Mouse (Mus musculus): ENCODE data around the gene Dut. TPM values are rescaled to one million over a fixed set of nuclear protein-coding genes. Genes with fewer than 3 reads are reported as not detected.
A peak's percentile ranks its signal among the peaks of the same experiment; 100 is the strongest.
"Not testable (repeated sequence)": the region's sequence is repeated elsewhere in the genome, so short reads cannot be mapped to it uniquely, and the experiment has no call there.

The Dut gene
- polyA plus RNA-seq, 1 experiment from 2014 or later = 135 TPM

DNA sequence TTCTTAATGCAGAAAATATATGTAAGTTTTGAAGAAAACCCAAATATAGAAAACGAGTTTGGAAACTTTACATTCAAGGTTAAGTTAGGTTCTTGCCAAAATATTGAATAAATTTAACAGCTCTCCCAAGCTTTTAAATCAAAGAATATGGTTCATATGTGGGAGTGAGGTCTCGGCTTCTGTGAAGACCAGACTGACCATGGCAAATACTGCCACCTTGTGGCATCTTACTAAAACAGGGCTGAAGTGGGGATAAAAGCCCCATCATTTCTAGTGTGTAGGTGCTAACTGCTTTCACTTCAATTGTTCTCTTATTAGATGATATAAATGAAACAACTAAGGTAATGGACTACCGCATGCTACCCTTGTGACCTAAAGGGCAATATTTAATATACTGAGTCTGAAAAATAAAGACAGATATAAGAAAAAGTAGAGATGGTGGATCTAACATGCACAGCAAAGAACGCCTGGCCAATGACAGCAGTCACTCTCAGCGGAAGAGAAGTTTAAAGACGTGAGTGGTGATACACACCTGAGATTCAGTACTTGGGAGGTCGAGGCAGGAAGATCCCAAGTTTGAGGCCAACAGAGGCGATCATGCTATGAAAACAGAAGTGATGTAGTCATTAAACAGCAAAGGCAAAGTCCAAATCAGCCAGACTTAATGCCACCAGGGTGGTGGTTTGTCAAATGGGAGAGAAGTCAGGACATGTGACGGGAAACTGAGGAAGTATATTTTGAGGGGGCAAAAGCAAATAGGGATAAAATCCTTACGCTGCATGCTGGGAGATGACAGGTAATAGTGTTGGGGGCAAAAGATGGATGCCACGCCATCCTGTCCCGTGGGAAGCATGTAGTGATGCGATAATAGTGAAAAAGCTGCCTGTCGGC is 12.5 kb downstream of the Dut start:
- Histone ChIP-seq H3K27ac (no peak overlapping the region), H3K4me3 (no peak overlapping the region), H3K4me1 (no peaks in the 10 kb centered on the region; the same call in none of the 2 replicates), H3K9me3 (0 out of 2 replicates have a peak, but pooled peaks cover 2% of the 10 kb centered on the region), H3K36me3 (peaks cover 43% of the 10 kb centered on the region), H3K27me3 (no peaks in the 10 kb centered on the region), H3K4me2 (no peak overlapping the region), H3K9ac (no peak overlapping the region)
- ATAC-seq (ENCODE audit: insufficient number of reproducible peaks, insufficient read depth, low FRiP score, low TSS enrichment, low read depth) = no peak
- 83% methylated on average over 14 of the region's 14 CpGs for WGBS

DNA sequence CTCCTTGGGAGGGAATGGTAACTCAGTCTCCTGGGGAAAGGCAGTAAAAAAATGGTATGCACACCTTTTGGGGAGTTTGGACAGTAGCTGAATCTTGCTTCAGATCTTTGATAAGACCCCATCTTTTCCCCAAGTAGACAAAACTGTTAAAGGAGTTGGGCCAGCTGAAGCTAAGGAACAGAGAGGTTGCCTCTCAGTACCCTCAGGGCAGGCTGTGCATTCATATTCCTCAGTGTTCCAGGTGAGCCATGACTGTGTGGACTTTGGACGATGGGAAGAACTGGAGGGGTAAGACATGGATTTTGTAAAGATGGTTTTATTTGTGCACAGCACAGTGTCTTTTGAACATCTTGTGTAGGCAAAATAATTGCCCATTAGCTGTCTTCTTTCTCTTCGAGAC is 13.3 kb downstream of the Dut start:
- Histone ChIP-seq H3K4me1 (no peaks in the 10 kb centered on the region; the same call in none of the 2 replicates), H3K4me2 (no peak overlapping the region), H3K9me3 (no peaks in the 10 kb centered on the region), H3K27ac (no peak overlapping the region), H3K9ac (no peak overlapping the region), H3K36me3 (peaks cover 37% of the 10 kb centered on the region), H3K4me3 (no peak overlapping the region), H3K27me3 (no peaks in the 10 kb centered on the region)
- WGBS = 92% methylated on average over 2 of the region's 2 CpGs
- ATAC-seq (ENCODE audit: insufficient number of reproducible peaks, insufficient read depth, low FRiP score, low TSS enrichment, low read depth) = no peak

GRCm38 (mm10) chr2:125263056-125263455 is 16.1 kb downstream of the Dut start:
- no peak overlapping the region for H3K4me3 ChIP-seq
- H3K36me3 ChIP-seq = peaks cover 9% of the 10 kb centered on the region
- H3K27ac ChIP-seq = no peak overlapping the region
- ATAC-seq (ENCODE audit: insufficient number of reproducible peaks, insufficient read depth, low FRiP score, low TSS enrichment, low read depth) = no peak
- no peaks in the 10 kb centered on the region for H3K9me3 ChIP-seq
- 15% methylated on average over 5 of the region's 5 CpGs for WGBS
- H3K4me2 ChIP-seq = no peak overlapping the region
- no peaks in the 10 kb centered on the region for H3K27me3 ChIP-seq
- H3K4me1 ChIP-seq = no peaks in the 10 kb centered on the region; the same call in none of the 2 replicates
- no peak overlapping the region for H3K9ac ChIP-seq

GRCm38 (mm10) chr2:125263753-125264152 is 16.8 kb downstream of the Dut start:
- H3K27ac ChIP-seq = no peak overlapping the region
- no peak overlapping the region for H3K9ac ChIP-seq
- H3K36me3 ChIP-seq = peaks cover 6% of the 10 kb centered on the region
- no peak overlapping the region for H3K4me3 ChIP-seq
- ATAC-seq (ENCODE audit: insufficient number of reproducible peaks, insufficient read depth, low FRiP score, low TSS enrichment, low read depth) = no peak
- H3K4me1 ChIP-seq = no peaks in the 10 kb centered on the region; the same call in none of the 2 replicates
- H3K9me3 ChIP-seq = no peaks in the 10 kb centered on the region
- 11% methylated on average over 9 of the region's 9 CpGs for WGBS
- H3K4me2 ChIP-seq = peak overlapping the region; percentile 2; the same call in 1 of the 2 replicates
- H3K27me3 ChIP-seq = no peaks in the 10 kb centered on the region

DNA sequence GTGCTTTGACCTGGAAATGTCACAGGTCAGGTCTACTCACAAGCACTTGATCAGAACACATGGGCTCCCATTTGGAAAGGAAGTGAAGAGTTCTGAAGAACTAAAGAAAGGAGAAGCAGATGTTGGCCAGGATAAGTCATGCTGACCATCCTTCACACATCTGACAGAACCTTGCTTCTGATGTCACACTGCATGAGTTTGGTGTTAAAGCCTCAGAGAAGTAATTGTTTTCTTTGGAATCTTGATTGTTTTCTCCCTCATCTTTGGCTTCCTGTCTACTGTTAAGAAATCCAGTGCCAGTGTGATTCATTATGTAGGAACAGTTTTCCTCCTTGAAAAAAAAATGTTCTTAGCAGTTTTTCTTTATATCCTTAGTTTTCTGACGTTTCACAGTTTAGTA is 21.9 kb downstream of the Dut start:
- H3K9ac ChIP-seq = no peak overlapping the region
- no peak overlapping the region for H3K4me2 ChIP-seq
- H3K36me3 ChIP-seq = no peaks in the 10 kb centered on the region
- no peaks in the 10 kb centered on the region for H3K27me3 ChIP-seq
- no peak overlapping the region for H3K4me3 ChIP-seq
- ATAC-seq (ENCODE audit: insufficient number of reproducible peaks, insufficient read depth, low FRiP score, low TSS enrichment, low read depth) = no peak
- WGBS = 75% methylated on average over 1 of the region's 1 CpGs
- no peaks in the 10 kb centered on the region; the same call in 1 of the 2 replicates for H3K4me1 ChIP-seq
- no peaks in the 10 kb centered on the region for H3K9me3 ChIP-seq
- no peak overlapping the region for H3K27ac ChIP-seq

DNA sequence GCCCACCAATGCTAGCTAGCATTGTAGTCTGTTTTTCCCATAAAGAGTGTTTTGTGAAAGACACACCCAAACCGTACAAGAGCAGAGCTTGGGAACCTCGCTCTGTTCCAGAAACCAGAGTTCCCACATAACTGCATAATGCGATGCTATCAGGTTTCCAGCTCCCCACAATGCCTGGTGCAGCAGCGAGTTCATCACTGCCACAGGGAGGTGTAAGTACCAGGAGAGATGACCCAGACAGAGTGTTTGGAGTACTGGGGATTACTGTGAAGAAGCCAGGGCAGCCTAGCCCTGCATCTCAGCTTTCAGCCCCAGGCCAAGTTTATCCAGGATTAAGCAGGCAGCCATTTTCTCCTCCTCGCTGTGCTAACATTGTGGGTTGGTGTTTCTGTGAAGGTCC is 28.6 kb downstream of the Dut start:
- 18% methylated on average over 5 of the region's 5 CpGs for WGBS
- H3K4me1 ChIP-seq = peaks cover 13% of the 10 kb centered on the region
- peak; percentile 78 for ATAC-seq (ENCODE audit: insufficient number of reproducible peaks, insufficient read depth, low FRiP score, low TSS enrichment, low read depth)
- no peak overlapping the region; the same call in 1 of the 2 replicates for H3K4me2 ChIP-seq
- H3K27me3 ChIP-seq = no peaks in the 10 kb centered on the region
- H3K9ac ChIP-seq = no peak overlapping the region
- H3K36me3 ChIP-seq = no peaks in the 10 kb centered on the region
- H3K27ac ChIP-seq = peak overlapping the region; percentile 69
- H3K4me3 ChIP-seq = no peak overlapping the region
- no peaks in the 10 kb centered on the region for H3K9me3 ChIP-seq

DNA sequence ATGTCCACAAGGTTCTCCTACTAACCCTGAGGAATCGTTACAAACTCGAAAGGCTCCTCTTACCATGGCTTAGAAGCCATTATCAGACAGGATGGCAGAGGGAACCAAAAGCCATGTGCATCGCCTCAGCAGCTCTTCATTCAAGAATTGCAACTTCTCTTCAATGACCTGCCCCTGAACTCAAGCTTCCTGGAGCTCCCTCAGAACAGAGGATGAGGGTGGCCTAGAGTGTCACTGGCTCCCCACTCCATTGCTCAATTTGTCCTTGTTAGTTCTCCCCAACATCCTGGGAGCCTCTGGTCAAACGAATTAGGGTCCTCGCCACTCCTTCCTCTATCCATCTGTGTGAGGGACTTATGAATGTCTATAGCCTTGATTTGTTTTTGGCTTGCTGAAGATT is 29.7 kb downstream of the Dut start:
- ATAC-seq (ENCODE audit: insufficient number of reproducible peaks, insufficient read depth, low FRiP score, low TSS enrichment, low read depth) = no peak
- Histone ChIP-seq H3K9me3 (no peaks in the 10 kb centered on the region), H3K4me2 (no peak overlapping the region), H3K9ac (no peak overlapping the region), H3K27me3 (no peaks in the 10 kb centered on the region), H3K27ac (no peak overlapping the region), H3K36me3 (no peaks in the 10 kb centered on the region), H3K4me3 (no peak overlapping the region), H3K4me1 (peaks cover 13% of the 10 kb centered on the region)
- WGBS = 75% methylated on average over 5 of the region's 5 CpGs

- H3K9me3 ChIP-seq = no peaks in the 10 kb centered on the region
- no peaks in the 10 kb centered on the region for H3K36me3 ChIP-seq
- WGBS = 81% methylated on average over 7 of the region's 7 CpGs
- no peak for ATAC-seq (ENCODE audit: insufficient number of reproducible peaks, insufficient read depth, low FRiP score, low TSS enrichment, low read depth)
- H3K4me1 ChIP-seq = peaks cover 17% of the 10 kb centered on the region
- no peak overlapping the region for H3K27ac ChIP-seq
- H3K27me3 ChIP-seq = no peaks in the 10 kb centered on the region
- H3K4me2 ChIP-seq = no peak overlapping the region
- no peak overlapping the region for H3K4me3 ChIP-seq
- H3K9ac ChIP-seq = no peak overlapping the region
Observed at GRCm38 (mm10) chr2:125278474-125278873, 31.5 kb downstream of the Dut start.

DNA sequence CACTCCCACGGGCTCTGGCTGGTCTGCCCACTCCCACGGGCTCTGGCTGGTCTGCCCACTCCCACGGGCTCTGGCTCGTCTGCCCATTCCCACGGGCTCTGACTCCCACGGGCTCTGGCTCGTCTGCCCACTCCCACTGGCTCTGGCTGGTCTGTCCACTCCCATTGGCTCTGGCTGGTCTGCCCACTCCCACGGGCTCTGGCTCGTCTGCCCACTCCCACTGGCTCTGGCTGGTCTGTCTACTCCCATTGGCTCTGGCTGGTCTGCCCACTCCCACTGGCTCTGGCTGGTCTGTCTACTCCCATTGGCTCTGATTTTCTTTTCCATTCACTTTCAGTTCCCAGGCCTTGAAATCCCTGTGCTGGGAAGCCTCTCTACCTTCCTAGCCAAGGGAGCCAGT is 33.0 kb downstream of the Dut start:
- H3K9ac ChIP-seq; H3K9me3 ChIP-seq; H3K27me3 ChIP-seq; ATAC-seq (ENCODE audit: insufficient number of reproducible peaks, insufficient read depth, low FRiP score, low TSS enrichment, low read depth); H3K27ac ChIP-seq; H3K36me3 ChIP-seq; H3K4me2 ChIP-seq; H3K4me3 ChIP-seq: not testable (repeated sequence)
- peaks cover 17% of the 10 kb centered on the region for H3K4me1 ChIP-seq
- WGBS = 85% methylated on average over 9 of the region's 9 CpGs

DNA sequence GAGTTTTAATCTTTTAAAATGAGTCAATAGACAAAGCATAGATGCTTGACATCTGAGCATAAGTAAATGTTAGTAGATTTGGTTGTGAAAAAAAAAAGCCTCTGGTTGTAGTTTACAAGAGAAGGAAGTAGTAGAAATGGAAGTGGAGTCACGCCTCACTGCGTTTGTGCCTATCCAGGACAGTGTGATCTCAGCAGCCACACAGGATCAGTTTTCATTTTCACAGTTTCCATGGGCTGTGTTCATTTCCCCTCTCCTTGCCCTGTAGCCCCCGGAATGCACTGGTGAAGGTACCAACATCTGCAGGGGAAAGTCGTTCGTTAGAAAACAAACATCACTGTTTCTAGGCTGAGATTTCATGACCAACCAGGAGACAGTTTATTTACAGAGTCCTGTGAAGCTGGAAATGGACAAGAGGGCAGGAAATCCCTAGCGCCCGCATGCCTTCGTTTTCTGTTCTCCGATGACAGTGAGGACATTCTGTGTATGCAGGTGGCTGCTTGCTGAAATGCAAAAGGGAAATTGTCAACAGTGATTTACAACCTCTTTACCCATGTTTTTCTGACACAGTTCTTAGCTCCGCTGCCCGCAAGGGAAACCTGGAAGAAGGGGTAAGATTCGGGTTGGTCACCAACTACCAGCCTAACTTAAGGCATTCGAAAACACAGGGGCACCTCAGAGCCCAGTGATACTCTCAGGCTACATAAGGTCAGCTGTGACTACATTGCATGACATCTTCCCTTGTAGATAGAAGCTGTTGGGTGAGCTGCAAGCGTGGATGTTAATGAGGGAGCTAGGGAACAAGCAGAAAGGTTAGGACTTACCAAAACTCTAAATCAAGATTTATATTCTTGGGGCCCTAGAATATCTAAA is 35.6 kb downstream of the Dut start:
- 68% methylated on average over 14 of the region's 14 CpGs for WGBS
- no peak overlapping the region for H3K4me2 ChIP-seq
- H3K9ac ChIP-seq = no peak overlapping the region
- H3K4me3 ChIP-seq = no peak overlapping the region
- ATAC-seq (ENCODE audit: insufficient number of reproducible peaks, insufficient read depth, low FRiP score, low TSS enrichment, low read depth) = no peak
- H3K4me1 ChIP-seq = 0 out of 2 replicates have a peak, but pooled peaks cover 4% of the 10 kb centered on the region
- no peaks in the 10 kb centered on the region for H3K36me3 ChIP-seq
- no peaks in the 10 kb centered on the region for H3K27me3 ChIP-seq
- no peak overlapping the region for H3K27ac ChIP-seq
- no peaks in the 10 kb centered on the region for H3K9me3 ChIP-seq

DNA sequence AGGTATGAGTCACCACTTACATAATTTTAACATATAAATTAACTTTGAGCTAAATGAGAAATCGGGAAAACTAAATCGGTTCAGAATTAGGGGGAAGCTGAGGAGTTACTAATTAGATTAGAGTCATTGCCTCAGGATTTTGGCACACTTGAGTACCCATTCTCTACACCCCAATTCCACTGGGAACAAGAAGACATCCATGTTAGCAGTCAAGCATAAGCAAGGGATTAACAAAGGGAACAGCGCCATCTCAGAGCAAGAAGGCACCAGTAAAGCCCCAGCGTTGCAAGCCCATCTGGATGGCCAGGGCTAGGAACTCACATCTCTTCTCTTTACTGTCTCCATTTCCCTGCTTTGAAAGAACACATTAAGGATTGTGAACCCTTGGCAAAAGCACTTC is 38.8 kb downstream of the Dut start:
- Histone ChIP-seq H3K4me1 (0 out of 2 replicates have a peak, but pooled peaks cover 10% of the 10 kb centered on the region), H3K27me3 (no peaks in the 10 kb centered on the region), H3K9ac (no peak overlapping the region), H3K27ac (no peak overlapping the region), H3K9me3 (no peaks in the 10 kb centered on the region), H3K4me2 (no peak overlapping the region), H3K4me3 (no peak overlapping the region), H3K36me3 (no peaks in the 10 kb centered on the region)
- ATAC-seq (ENCODE audit: insufficient number of reproducible peaks, insufficient read depth, low FRiP score, low TSS enrichment, low read depth) = no peak
- WGBS = 82% methylated on average over 4 of the region's 4 CpGs

All from embryonic facial prominence, embryonic 13.5 days (tissue).